ENCODE assay signal across 9 mouse cellular contexts in the genomic region with DNA sequence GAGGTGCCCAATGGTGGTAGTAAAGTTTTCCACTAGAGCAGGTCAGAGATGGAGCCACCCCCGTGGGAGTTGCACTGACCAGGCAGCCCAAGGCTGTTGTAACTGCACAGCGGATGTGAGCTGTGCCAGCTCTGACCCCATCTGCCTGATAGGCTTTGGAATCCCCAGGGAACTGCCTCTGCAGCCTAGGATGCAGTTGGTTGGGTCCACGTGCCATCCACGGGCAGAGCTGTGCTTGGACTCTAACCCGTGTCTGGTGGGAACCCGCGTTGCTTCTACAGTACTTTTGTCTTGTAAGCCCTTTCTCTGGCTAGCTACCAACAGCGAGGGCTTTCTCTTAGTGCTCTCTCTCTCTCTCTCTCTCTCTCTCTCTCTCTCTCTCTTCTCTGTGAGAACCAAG. TPM values are rescaled to one million over a fixed set of nuclear protein-coding genes. Genes with fewer than 3 reads are reported as not detected.
DNase-seq lines count a peak whose midpoint lies in the region; ATAC-seq and TF ChIP-seq lines count a peak whose summit lies in the region.
"Had no signal": no experiment of that assay in that cellular context is flagged by ENCODE, and none has a peak within 500 bp of the region (broad histone marks: within the 10 kb centered on the region; RNA-seq: fewer than 3 reads in every experiment).

No protein-coding gene starts in this region.

- H3K27ac ChIP-seq in heart, embryonic 12.5 days (ENCODE audit: poor library complexity, severe bottlenecking), result peak overlapping the region; percentile 88
- 0 out of 2 replicates have a peak overlapping the region, but pooled peaks have one; percentile 29 for H3K27ac ChIP-seq in kidney, embryonic 15.5 days
- H3K27ac ChIP-seq in cerebellum, adult 2 months (ENCODE audit: insufficient read depth, low read length), result no peak overlapping the region

- peaks cover 88% of the 10 kb centered on the region for H3K4me1 ChIP-seq in heart, embryonic 12.5 days (replicated peaks)
- peaks cover 59% of the 10 kb centered on the region for H3K4me1 ChIP-seq in kidney, embryonic 15.5 days
- peaks cover 7% of the 10 kb centered on the region for H3K4me1 ChIP-seq in cerebellum, adult 2 months (ENCODE audit: control insufficient read depth, insufficient read depth, low read length)

- H3K4me3 ChIP-seq in heart, embryonic 12.5 days, result no peak overlapping the region
- H3K4me3 ChIP-seq in kidney, embryonic 15.5 days (replicated peaks), result no peak overlapping the region
- H3K4me3 ChIP-seq in cerebellum, adult 2 months (replicated peaks; ENCODE audit: insufficient read depth, low read depth, low read length), result no peak overlapping the region

- no peak for DNase-seq in heart, postnatal 36 days
- peak; percentile 68 for DNase-seq in 3T3-L1 (ENCODE audit: low read depth, low spot score)
- peak; percentile 82 to 84 for DNase-seq in adrenal gland, postnatal 36 days
- no peak for DNase-seq in c-Kit-positive CD71-positive TER-119-positive erythroid progenitor cells, embryonic 14.5 days (ENCODE audit: low spot score)
- DNase-seq in cerebellum, adult 2 months, result no peak
- no peak for DNase-seq in spleen, adult 12 weeks (ENCODE audit: low spot score)
- DNase-seq: thymus, postnatal 25 days had no signal

- ATAC-seq in heart, embryonic 12.5 days (ENCODE audit: insufficient number of reproducible peaks, low FRiP score), result no peak
- 0 out of 2 replicates have a peak, but pooled peaks have one; percentile 60 for ATAC-seq in kidney, embryonic 15.5 days (replicated peaks; ENCODE audit: low FRiP score)

- TF ChIP-seq CTCF in cerebellum, adult 2 months (IDR thresholded peaks at IDR 0.05; ENCODE audit: borderline replicate concordance, insufficient read depth, low read depth, low read length), result no peak

- 62% methylated on average over 8 of the region's 8 CpGs for WGBS in heart, embryonic 12.5 days
- 74% methylated on average over 8 of the region's 8 CpGs for WGBS in kidney, embryonic 15.5 days
- WGBS in cerebellum, adult 2 months, result 60% methylated on average over 8 of the region's 8 CpGs

- no peak for TF ChIP-seq POLR2A in cerebellum, adult 2 months (IDR thresholded peaks at IDR 0.05; ENCODE audit: borderline replicate concordance, insufficient read depth, low read length)

- H3K9me3 ChIP-seq in heart, embryonic 12.5 days (replicated peaks), result no peaks in the 10 kb centered on the region
- no peaks in the 10 kb centered on the region for H3K9me3 ChIP-seq in kidney, embryonic 15.5 days (replicated peaks)

- intact Hi-C loops in heart, postnatal 36 days (cut with DNase I), result no loop called here

- H3K9ac ChIP-seq in heart, embryonic 12.5 days, result 0 out of 2 replicates have a peak overlapping the region, but pooled peaks have one; percentile 37
- no peak overlapping the region for H3K9ac ChIP-seq in kidney, embryonic 15.5 days

- no peak overlapping the region for H3K4me2 ChIP-seq in heart, embryonic 12.5 days
- H3K4me2 ChIP-seq in kidney, embryonic 15.5 days, result no peak overlapping the region

- peaks cover 18% of the 10 kb centered on the region for H3K36me3 ChIP-seq in heart, embryonic 12.5 days
- H3K36me3 ChIP-seq in kidney, embryonic 15.5 days, result peaks cover 15% of the 10 kb centered on the region

- no peaks in the 10 kb centered on the region for H3K27me3 ChIP-seq in heart, embryonic 12.5 days (replicated peaks)
- no peaks in the 10 kb centered on the region for H3K27me3 ChIP-seq in kidney, embryonic 15.5 days
- no peaks in the 10 kb centered on the region for H3K27me3 ChIP-seq in cerebellum, adult 2 months (ENCODE audit: control insufficient read depth, insufficient read depth, low read length)

RNA-seq across cellular contexts. Expression of a gene that starts 36.7 kb away (rescaled TPM):
- 32.8 and 36.0 TPM in 2 replicates for polyA plus RNA-seq in heart, embryonic 12.5 days (2016; fragmentation: Nextera tagmentation; extraction: Ambion mirVana)
- total RNA-seq in heart, postnatal 36 days (2021), result 10 to 100 TPM; 36.4 to 40.7 TPM
- 10 to 100 TPM; 53.1 to 63.7 TPM for total RNA-seq in adrenal gland, postnatal 36 days (2021)
- polyA plus RNA-seq in kidney, embryonic 15.5 days (2015; fragmentation: Nextera tagmentation; extraction: Ambion mirVana), result 16.9 and 17.4 TPM in 2 replicates
- polyA plus RNA-seq in cerebellum, adult 2 months (2012; rRNA removed), result 33.3 and 35.6 TPM in 2 replicates

Comparison
In these comparisons a context has a peak if more than half of its experiments do, and no peak if none do; other contexts are left out.
1. DNase-seq: peak in 3T3-L1 (single experiment) and adrenal gland, postnatal 36 days (2 of 2); none in heart, postnatal 36 days (0 of 2), c-Kit-positive CD71-positive TER-119-positive erythroid progenitor cells, embryonic 14.5 days (single experiment), cerebellum, adult 2 months (0 of 2) and spleen, adult 12 weeks (single experiment).